Mouse (Mus musculus) adrenal gland, adult 18-20 months (tissue): ENCODE results near the gene Col10a1. TPM values are rescaled to one million over a fixed set of nuclear protein-coding genes. Genes with fewer than 3 reads are reported as not detected.
"Not testable (repeated sequence)": the region's sequence is repeated elsewhere in the genome, so short reads cannot be mapped to it uniquely, and the experiment has no call there.

Source experiments
- DNase-seq, 2 experiments: peaks; one replicate each; pipeline ENCODE4 v3.0.0; 2021 to 2022; ENCODE audit warnings: low spot score in 2 of 2
- long read RNA-seq, 2 experiments: library from polyadenylated mRNA; stranded (forward); transcript quantifications; one replicate each; pipeline ENCODE4 v2.0.0; 2021
- total RNA-seq, 2 experiments: library from RNA; stranded (reverse); gene quantifications; 1 replicate in 1 of 2; 2 replicates in 1 of 2; pipeline ENCODE4 v1.2.3; 2021

Col10a1 gene
- total RNA-seq = under 1 TPM in 1 of 2 experiments, not detected in 1; 0.26 TPM
- long read RNA-seq, experiment 1 = 0 reads
- long read RNA-seq, experiment 2 = 0 reads

- no peak for DNase-seq
These were observed at the start of gene Col10a1 for GRCm38 (mm10) chr10:34389681-34390080. TSS of gene Col10a1 (plus strand) at chr10:34389981.

GRCm38 (mm10) chr10:34341014-34341413 lies 48.8 kb upstream of the Col10a1 start:
- DNase-seq = no peak

GRCm38 (mm10) chr10:34341886-34342285 lies 47.9 kb upstream of the Col10a1 start:
- no peak for DNase-seq

- no peak for DNase-seq
These were observed 37.6 kb upstream of the Col10a1 start for GRCm38 (mm10) chr10:34352166-34352565.

GRCm38 (mm10) chr10:34358263-34358662 lies 31.5 kb upstream of the Col10a1 start:
- no peak for DNase-seq

GRCm38 (mm10) chr10:34363756-34364155 lies 26.0 kb upstream of the Col10a1 start:
- no peak for DNase-seq

- DNase-seq = no peak
These were observed 21.6 kb upstream of the Col10a1 start for GRCm38 (mm10) chr10:34368138-34368537.

GRCm38 (mm10) chr10:34373332-34373731 lies 16.4 kb upstream of the Col10a1 start:
- no peak for DNase-seq

GRCm38 (mm10) chr10:34385636-34386035 lies 4.1 kb upstream of the Col10a1 start:
- DNase-seq = no peak

GRCm38 (mm10) chr10:34396959-34397358 lies 7.2 kb downstream of the Col10a1 start:
- no peak for DNase-seq

- no peak for DNase-seq
These were observed 9.5 kb downstream of the Col10a1 start for GRCm38 (mm10) chr10:34399267-34399666.

- DNase-seq = peak; percentile 93
These were observed 28.5 kb downstream of the Col10a1 start, which contains the start of gene Nt5dc1 for GRCm38 (mm10) chr10:34418204-34418756. TSS of gene Nt5dc1 (minus strand) at chr10:34418552.

GRCm38 (mm10) chr10:34418794-34419193 lies 29.0 kb downstream of the Col10a1 start:
- not testable (repeated sequence) for DNase-seq

GRCm38 (mm10) chr10:34431783-34432182 lies 42.0 kb downstream of the Col10a1 start:
- no peak for DNase-seq

GRCm38 (mm10) chr10:34434191-34434590 lies 44.4 kb downstream of the Col10a1 start:
- not testable (repeated sequence) for DNase-seq

Other genes starting within 250 kb of the Col10a1 start
- 1 to 10 TPM; 8.6 to 9.8 TPM for gene Dse, start 182.3 kb upstream of the Col10a1 start, total RNA-seq
- gene Tspyl1, start 107.8 kb upstream of the Col10a1 start, total RNA-seq = 10 to 100 TPM; 60.8 to 65.3 TPM
- 10 to 100 TPM; 17.2 to 19.0 TPM for gene Tspyl4, start 92.5 kb upstream of the Col10a1 start, total RNA-seq
- 10 to 100 TPM; 14.7 to 18.2 TPM for gene Nt5dc1, start 28.6 kb downstream of the Col10a1 start, total RNA-seq
- 1 to 10 TPM; 4.7 to 7.1 TPM for gene Frk, start 93.4 kb downstream of the Col10a1 start, total RNA-seq